Mouse (Mus musculus): ENCODE results near the gene Thsd7a.

Gene Thsd7a

GRCm38 (mm10) chr6:12693239-12693638 is 56.0 kb downstream of the Thsd7a start:
- DNase-seq (ENCODE audit: low read depth, low spot score), result no peak

GRCm38 (mm10) chr6:12649633-12650032 is 99.6 kb downstream of the Thsd7a start:
- DNase-seq (ENCODE audit: low read depth, low spot score), result no peak

GRCm38 (mm10) chr6:12628637-12629246 is 120.5 kb downstream of the Thsd7a start:
- peak; percentile 22 for DNase-seq (ENCODE audit: low read depth, low spot score)

- DNase-seq (ENCODE audit: low read depth, low spot score), result peak; percentile 9
Observed at GRCm38 (mm10) chr6:12606638-12607246, 142.5 kb downstream of the Thsd7a start.

- DNase-seq (ENCODE audit: low read depth, low spot score), result peak; percentile 9
Observed at GRCm38 (mm10) chr6:12602927-12603326, 146.3 kb downstream of the Thsd7a start.

- DNase-seq (ENCODE audit: low read depth, low spot score), result peak; percentile 31
Observed at GRCm38 (mm10) chr6:12602161-12602560, 147.0 kb downstream of the Thsd7a start.

- DNase-seq (ENCODE audit: low read depth, low spot score), result peak; percentile 46
Observed at GRCm38 (mm10) chr6:12584456-12584855, 164.8 kb downstream of the Thsd7a start.

- no peak for DNase-seq (ENCODE audit: low read depth, low spot score)
Observed at GRCm38 (mm10) chr6:12581143-12581542, 168.1 kb downstream of the Thsd7a start.

- no peak for DNase-seq (ENCODE audit: low read depth, low spot score)
Observed at GRCm38 (mm10) chr6:12575619-12576216, 173.5 kb downstream of the Thsd7a start.

- DNase-seq (ENCODE audit: low read depth, low spot score), result no peak
Observed at GRCm38 (mm10) chr6:12572202-12572601, 177.0 kb downstream of the Thsd7a start.

- no peak for DNase-seq (ENCODE audit: low read depth, low spot score)
Observed at GRCm38 (mm10) chr6:12565136-12565535, 184.1 kb downstream of the Thsd7a start.

- peak; percentile 50 for DNase-seq (ENCODE audit: low read depth, low spot score)
Observed at GRCm38 (mm10) chr6:12562336-12562735, 186.9 kb downstream of the Thsd7a start.

GRCm38 (mm10) chr6:12560500-12560899 is 188.7 kb downstream of the Thsd7a start:
- DNase-seq (ENCODE audit: low read depth, low spot score), result no peak

- DNase-seq (ENCODE audit: low read depth, low spot score), result peak; percentile 11
Observed at GRCm38 (mm10) chr6:12555114-12556099, 193.8 kb downstream of the Thsd7a start.

- no peak for DNase-seq (ENCODE audit: low read depth, low spot score)
Observed at GRCm38 (mm10) chr6:12551176-12551575, 198.0 kb downstream of the Thsd7a start.

- DNase-seq (ENCODE audit: low read depth, low spot score), result peak; percentile 10
Observed at GRCm38 (mm10) chr6:12550054-12550655, 199.1 kb downstream of the Thsd7a start.

- DNase-seq (ENCODE audit: low read depth, low spot score), result no peak
Observed at GRCm38 (mm10) chr6:12544096-12544495, 205.1 kb downstream of the Thsd7a start.

- DNase-seq (ENCODE audit: low read depth, low spot score), result no peak
Observed at GRCm38 (mm10) chr6:12542496-12542895, 206.7 kb downstream of the Thsd7a start.

- peak; percentile 36 for DNase-seq (ENCODE audit: low read depth, low spot score)
Observed at GRCm38 (mm10) chr6:12519121-12519520, 230.1 kb downstream of the Thsd7a start.

GRCm38 (mm10) chr6:12518283-12518903 is 230.8 kb downstream of the Thsd7a start:
- no peak for DNase-seq (ENCODE audit: low read depth, low spot score)

GRCm38 (mm10) chr6:12517726-12518125 is 231.5 kb downstream of the Thsd7a start:
- no peak for DNase-seq (ENCODE audit: low read depth, low spot score)
